Mouse (Mus musculus): ENCODE results near the gene Col6a2. TPM values are rescaled to one million over a fixed set of nuclear protein-coding genes. Genes with fewer than 3 reads are reported as not detected.

Gene Col6a2
- polyA plus RNA-seq (2015; fragmentation: Nextera tagmentation; extraction: Ambion mirVana) = 126 and 128 TPM in 2 replicates

DNA sequence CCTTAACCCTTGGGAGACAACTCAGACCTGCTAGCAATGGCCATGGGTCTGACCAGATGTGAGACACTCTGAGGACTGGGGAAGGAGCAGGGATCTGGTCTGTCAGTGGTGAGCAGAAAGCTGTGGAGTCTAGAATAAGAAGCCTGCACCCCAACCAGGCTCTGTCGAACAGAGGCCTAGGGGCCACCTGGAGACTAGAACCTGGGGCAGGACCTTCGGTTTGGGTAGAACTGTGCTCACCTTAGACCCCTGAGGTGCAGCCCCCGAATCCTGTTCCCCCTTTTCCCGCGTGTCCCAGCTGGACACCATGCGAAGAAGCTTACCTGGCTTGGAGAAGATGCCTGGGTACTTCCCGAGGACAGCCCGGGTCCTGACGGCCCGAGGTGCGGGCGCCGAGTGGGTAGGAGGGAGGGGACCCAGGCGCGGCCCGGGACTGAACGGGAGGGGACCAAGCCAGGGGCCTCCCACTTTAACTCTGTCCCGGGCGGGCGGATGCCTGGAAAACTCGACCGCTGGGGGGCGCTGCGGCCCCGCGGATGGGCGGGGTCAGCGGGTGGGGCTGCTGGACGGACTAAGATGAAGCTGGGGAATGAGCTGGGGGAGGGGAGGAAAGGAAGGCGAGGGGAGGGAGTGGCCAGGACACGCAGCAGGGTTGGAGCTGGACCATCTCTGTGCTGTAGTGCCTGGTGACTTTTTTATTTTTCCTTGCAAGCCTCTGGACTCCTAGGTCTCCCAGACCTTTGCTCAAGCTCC lies at the start of gene Col6a2:
Gene Col6a2 (minus strand): TSS at position 703 of the 753 bp plus-strand sequence.
- 2% methylated on average over 31 of the region's 31 CpGs for WGBS
- peak; percentile 96 for ATAC-seq (ENCODE audit: low FRiP score, low read depth)
- Histone ChIP-seq H3K4me3 (peak within 1 kb of the TSS; percentile 61), H3K4me2 (replicated peaks) (peak within 1 kb of the TSS; percentile 71), H3K27me3 (no peaks in the 10 kb centered on the region), H3K27ac (peak within 1 kb of the TSS; percentile 63), H3K9me3 (no peaks in the 10 kb centered on the region; the same call in 1 of the 2 replicates), H3K9ac (peak within 1 kb of the TSS; percentile 82), H3K4me1 (peaks cover 29% of the 10 kb centered on the region), H3K36me3 (no peaks in the 10 kb centered on the region; the same call in 1 of the 2 replicates)

DNA sequence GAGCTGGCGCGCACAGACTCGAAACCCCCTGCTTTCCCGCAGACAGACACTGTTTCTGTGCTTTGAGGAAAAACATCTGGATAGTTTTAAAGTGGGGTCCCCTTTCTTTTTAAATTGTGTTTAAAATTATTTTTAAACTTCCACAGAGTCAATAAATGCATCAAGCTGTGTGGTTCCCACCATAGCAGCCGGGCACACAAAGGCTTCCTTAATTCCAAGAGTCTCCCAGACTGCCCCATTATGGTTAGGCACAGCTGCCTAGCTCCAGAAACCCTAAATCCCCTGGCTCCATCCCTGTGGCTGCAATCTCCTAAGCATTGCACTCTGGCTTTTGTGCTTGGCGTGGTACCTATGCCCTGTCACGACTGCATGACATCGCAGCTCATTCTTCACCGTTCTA lies 48.5 kb upstream of the Col6a2 start:
- Histone ChIP-seq H3K4me1 (peaks cover 15% of the 10 kb centered on the region), H3K36me3 (no peaks in the 10 kb centered on the region), H3K4me2 (replicated peaks) (no peak overlapping the region), H3K27me3 (no peaks in the 10 kb centered on the region), H3K9ac (no peak overlapping the region), H3K27ac (peak overlapping the region; percentile 73), H3K4me3 (no peak overlapping the region), H3K9me3 (peaks cover 4% of the 10 kb centered on the region)
- ATAC-seq (ENCODE audit: low FRiP score, low read depth) = peak; percentile 76
- WGBS = 47% methylated on average over 9 of the region's 9 CpGs

DNA sequence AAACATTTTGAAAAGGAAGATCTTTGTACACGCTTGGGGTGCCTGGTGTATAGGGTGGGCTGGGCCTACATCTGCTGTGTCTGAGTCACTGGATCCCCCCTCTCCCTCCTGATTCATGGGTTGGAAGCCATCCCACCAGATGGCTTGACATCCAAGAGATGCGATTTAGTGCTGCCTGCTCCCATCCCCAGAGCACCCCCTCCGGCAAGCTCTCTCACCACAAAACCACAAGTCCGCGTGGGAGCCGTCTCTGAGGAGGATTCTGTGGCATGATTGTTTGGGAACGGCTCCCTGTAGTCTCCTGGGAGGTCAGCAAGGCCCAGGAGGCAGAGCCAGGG lies 45.5 kb upstream of the Col6a2 start:
- no peak for ATAC-seq (ENCODE audit: low FRiP score, low read depth)
- Histone ChIP-seq H3K36me3 (no peaks in the 10 kb centered on the region), H3K27ac (no peak overlapping the region), H3K27me3 (no peaks in the 10 kb centered on the region), H3K4me3 (no peak overlapping the region), H3K9ac (no peak overlapping the region), H3K4me2 (replicated peaks) (no peak overlapping the region), H3K9me3 (peaks cover 18% of the 10 kb centered on the region), H3K4me1 (peaks cover 15% of the 10 kb centered on the region)
- 58% methylated on average over 7 of the region's 7 CpGs for WGBS

GRCm38 (mm10) chr10:76668261-76668946 lies 45.0 kb upstream of the Col6a2 start:
- 82% methylated on average over 4 of the region's 4 CpGs for WGBS
- Histone ChIP-seq H3K4me3 (no peak overlapping the region), H3K9me3 (peaks cover 18% of the 10 kb centered on the region), H3K4me2 (replicated peaks) (no peak overlapping the region), H3K4me1 (peaks cover 15% of the 10 kb centered on the region), H3K36me3 (no peaks in the 10 kb centered on the region), H3K27me3 (no peaks in the 10 kb centered on the region), H3K27ac (peak overlapping the region; percentile 39; the same call in 1 of the 2 replicates), H3K9ac (no peak overlapping the region)
- ATAC-seq (ENCODE audit: low FRiP score, low read depth) = no peak

DNA sequence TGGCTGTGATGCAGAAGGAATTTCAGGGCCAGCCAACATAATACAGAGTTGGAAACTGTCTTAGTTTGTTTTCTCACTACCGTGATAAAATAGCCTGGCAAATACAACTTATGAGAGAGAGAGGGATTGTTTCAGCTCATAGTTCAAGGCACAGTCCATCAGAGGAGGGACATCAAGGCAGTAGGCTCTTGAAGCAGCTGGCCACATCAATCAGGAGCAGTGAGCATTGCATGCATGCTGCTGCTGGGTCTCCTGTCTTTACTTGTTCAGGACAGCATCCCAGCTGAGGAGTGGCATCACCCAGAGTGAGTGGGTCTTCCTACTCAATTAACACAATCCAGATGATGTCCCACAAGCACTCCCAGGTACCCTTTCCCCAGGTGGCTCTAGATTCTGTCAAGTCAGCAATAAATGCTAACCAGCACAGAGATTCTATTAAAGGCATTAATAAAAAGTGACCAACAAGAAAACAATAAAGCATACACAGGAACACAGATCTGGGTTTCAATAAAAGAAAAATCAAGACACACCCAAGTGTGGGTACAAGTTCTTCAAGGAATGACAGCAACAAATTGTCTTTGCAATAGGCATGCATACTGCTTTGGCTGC lies 43.9 kb upstream of the Col6a2 start:
- no peak for ATAC-seq (ENCODE audit: low FRiP score, low read depth)
- Histone ChIP-seq H3K4me3 (no peak overlapping the region), H3K4me2 (replicated peaks) (no peak overlapping the region), H3K9me3 (peaks cover 18% of the 10 kb centered on the region), H3K36me3 (no peaks in the 10 kb centered on the region), H3K27ac (no peak overlapping the region), H3K9ac (no peak overlapping the region), H3K27me3 (no peaks in the 10 kb centered on the region), H3K4me1 (peaks cover 11% of the 10 kb centered on the region)
- WGBS = 96% methylated on average over 1 of the region's 1 CpGs

GRCm38 (mm10) chr10:76665551-76665950 lies 42.1 kb upstream of the Col6a2 start:
- WGBS = 89% methylated on average over 11 of the region's 11 CpGs
- no peaks in the 10 kb centered on the region for H3K36me3 ChIP-seq
- no peak overlapping the region for H3K4me3 ChIP-seq
- no peak overlapping the region for H3K9ac ChIP-seq
- no peaks in the 10 kb centered on the region for H3K4me1 ChIP-seq
- H3K27me3 ChIP-seq = no peaks in the 10 kb centered on the region
- no peak overlapping the region for H3K27ac ChIP-seq
- peaks cover 18% of the 10 kb centered on the region for H3K9me3 ChIP-seq
- ATAC-seq (ENCODE audit: low FRiP score, low read depth) = no peak
- no peak overlapping the region for H3K4me2 ChIP-seq (replicated peaks)

GRCm38 (mm10) chr10:76664156-76665115 lies 41.0 kb upstream of the Col6a2 start:
- Histone ChIP-seq H3K4me3 (no peak overlapping the region), H3K4me1 (no peaks in the 10 kb centered on the region), H3K4me2 (replicated peaks) (no peak overlapping the region), H3K27me3 (no peaks in the 10 kb centered on the region), H3K9me3 (peaks cover 18% of the 10 kb centered on the region), H3K27ac (no peak overlapping the region), H3K36me3 (no peaks in the 10 kb centered on the region), H3K9ac (no peak overlapping the region)
- WGBS = 75% methylated on average over 20 of the region's 20 CpGs
- ATAC-seq (ENCODE audit: low FRiP score, low read depth) = peak; percentile 66

GRCm38 (mm10) chr10:76653345-76654336 lies 30.2 kb upstream of the Col6a2 start:
- H3K27me3 ChIP-seq = no peaks in the 10 kb centered on the region
- H3K4me3 ChIP-seq = no peak overlapping the region
- no peak overlapping the region for H3K9ac ChIP-seq
- no peaks in the 10 kb centered on the region for H3K9me3 ChIP-seq
- peaks cover 31% of the 10 kb centered on the region for H3K4me1 ChIP-seq
- peak overlapping the region; percentile 67; the same call in 1 of the 2 replicates for H3K27ac ChIP-seq
- H3K4me2 ChIP-seq (replicated peaks) = no peak overlapping the region; the same call in 1 of the 2 replicates
- WGBS = 54% methylated on average over 11 of the region's 11 CpGs
- H3K36me3 ChIP-seq = no peaks in the 10 kb centered on the region
- ATAC-seq (ENCODE audit: low FRiP score, low read depth) = peak; percentile 65; the same call in 1 of the 2 replicates

DNA sequence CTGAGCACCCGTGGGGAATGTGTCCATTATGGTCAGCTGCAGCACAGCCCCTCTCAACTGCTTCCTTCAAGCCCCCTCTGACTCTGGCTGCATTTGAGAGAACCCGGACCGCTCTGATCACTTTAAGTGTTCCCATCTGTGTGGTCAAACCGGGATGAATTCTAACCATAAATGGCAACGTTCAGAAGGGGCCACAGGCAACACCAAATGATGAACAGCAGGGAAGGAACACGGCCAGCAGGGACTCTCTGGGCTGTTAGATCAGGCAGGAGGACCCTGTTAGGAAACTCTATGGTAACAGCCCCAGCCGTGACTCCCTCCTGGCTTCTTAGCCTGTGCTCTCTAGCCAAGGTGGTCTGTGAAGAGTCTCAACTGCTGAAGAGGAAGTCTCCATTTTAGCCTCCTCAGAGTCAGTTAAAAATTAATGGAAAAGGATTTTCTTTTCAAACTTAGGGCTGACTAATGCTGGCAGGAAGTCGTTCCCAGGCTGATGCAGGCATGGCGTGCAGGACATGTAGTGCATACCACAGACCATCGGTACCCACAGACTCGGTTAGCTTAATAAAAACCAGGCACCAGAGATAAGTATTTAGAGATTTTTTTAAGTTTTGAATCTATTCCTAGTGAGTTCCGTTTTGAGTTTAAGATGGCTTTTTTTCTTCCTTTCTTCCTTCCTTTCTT lies 27.4 kb upstream of the Col6a2 start:
- H3K4me2 ChIP-seq (replicated peaks) = peak overlapping the region; percentile 38
- peak overlapping the region; percentile 77; the same call in 1 of the 2 replicates for H3K27ac ChIP-seq
- no peak overlapping the region for H3K9ac ChIP-seq
- no peaks in the 10 kb centered on the region for H3K36me3 ChIP-seq
- H3K27me3 ChIP-seq = no peaks in the 10 kb centered on the region
- peak; percentile 70 for ATAC-seq (ENCODE audit: low FRiP score, low read depth)
- H3K4me1 ChIP-seq = peaks cover 31% of the 10 kb centered on the region
- 19% methylated on average over 12 of the region's 12 CpGs for WGBS
- H3K4me3 ChIP-seq = no peak overlapping the region
- no peaks in the 10 kb centered on the region for H3K9me3 ChIP-seq

- ATAC-seq (ENCODE audit: low FRiP score, low read depth) = no peak
- no peaks in the 10 kb centered on the region for H3K9me3 ChIP-seq
- H3K9ac ChIP-seq = no peak overlapping the region
- H3K27ac ChIP-seq = no peak overlapping the region
- no peaks in the 10 kb centered on the region for H3K36me3 ChIP-seq
- no peak overlapping the region for H3K4me2 ChIP-seq (replicated peaks)
- no peak overlapping the region for H3K4me3 ChIP-seq
- WGBS = 93% methylated on average over 10 of the region's 10 CpGs
- peaks cover 30% of the 10 kb centered on the region for H3K4me1 ChIP-seq
- no peaks in the 10 kb centered on the region for H3K27me3 ChIP-seq
These were observed 25.3 kb upstream of the Col6a2 start for GRCm38 (mm10) chr10:76648738-76649137.
